24 mouse cellular contexts compared by ENCODE assay signal in the genomic region with DNA sequence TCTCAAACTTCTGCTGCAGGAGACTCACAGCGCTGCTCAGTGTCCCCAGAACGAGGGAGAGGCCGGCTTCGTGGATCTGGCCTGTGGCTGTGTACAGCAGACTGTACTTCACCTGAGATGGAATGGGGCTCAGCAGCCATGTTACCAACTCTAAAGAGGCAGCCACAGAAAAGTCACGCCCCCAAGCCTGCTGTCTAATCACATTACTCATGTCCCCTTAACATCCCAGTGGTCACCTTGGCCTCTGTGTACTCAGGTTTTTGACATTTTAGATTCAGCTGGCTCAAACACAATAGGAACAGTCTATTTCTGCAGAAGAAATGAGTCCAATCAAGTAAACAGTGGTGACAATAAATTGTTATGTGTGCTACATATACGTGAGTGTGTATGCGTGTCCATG. TPM values are rescaled to one million over a fixed set of nuclear protein-coding genes. Genes with fewer than 3 reads are reported as not detected.
DNase-seq lines count a peak whose midpoint lies in the region; ATAC-seq and TF ChIP-seq lines count a peak whose summit lies in the region.
"Had no signal": no experiment of that assay in that cellular context is flagged by ENCODE, and none has a peak within 500 bp of the region (broad histone marks: within the 10 kb centered on the region; RNA-seq: fewer than 3 reads in every experiment).

No protein-coding gene starts in this region.

- H3K4me3 ChIP-seq in embryonic facial prominence, embryonic 13.5 days: no peak overlapping the region
- H3K4me3 ChIP-seq in embryonic facial prominence, embryonic 10.5 days: no peak overlapping the region
- no peak overlapping the region for H3K4me3 ChIP-seq in testis, adult 2 months (ENCODE audit: control insufficient read depth, low read depth, low read length)
- H3K4me3 ChIP-seq: forebrain, embryonic 10.5 days; forebrain, embryonic 13.5 days had no signal

- H3K4me1 ChIP-seq in embryonic facial prominence, embryonic 13.5 days: no peaks in the 10 kb centered on the region
- H3K4me1 ChIP-seq in embryonic facial prominence, embryonic 10.5 days: peaks cover 8% of the 10 kb centered on the region
- peaks cover 2% of the 10 kb centered on the region; the same call in 1 of the 2 replicates for H3K4me1 ChIP-seq in testis, adult 2 months (ENCODE audit: control insufficient read depth, insufficient read depth, low read length)

- no peaks in the 10 kb centered on the region for H3K9me3 ChIP-seq in embryonic facial prominence, embryonic 13.5 days
- no peaks in the 10 kb centered on the region for H3K9me3 ChIP-seq in embryonic facial prominence, embryonic 10.5 days
- H3K9me3 ChIP-seq: forebrain, embryonic 10.5 days; forebrain, embryonic 13.5 days had no signal

- H3K4me2 ChIP-seq in embryonic facial prominence, embryonic 13.5 days: no peak overlapping the region
- H3K4me2 ChIP-seq: forebrain, embryonic 13.5 days; heart, embryonic 11.5 days; hindbrain, embryonic 14.5 days had no signal

- no peak for ATAC-seq in embryonic facial prominence, embryonic 13.5 days (ENCODE audit: insufficient number of reproducible peaks, insufficient read depth, low FRiP score, low TSS enrichment, low read depth)
- no peak for ATAC-seq in granulocyte monocyte progenitor cell, adult 5-6 weeks (replicated peaks; ENCODE audit: poor library complexity, severe bottlenecking)
- ATAC-seq: activated CD4-positive, CD25-positive, alpha-beta regulatory T cell, adult 4 months; CD4-positive, CD25-positive, alpha-beta regulatory T cell, adult 4 months; forebrain, embryonic 13.5 days; forebrain, embryonic 16.5 days; hindbrain, postnatal 0 days; inflammation-experienced regulatory T-cells, adult 6 months; intestine, embryonic 16.5 days had no signal

- TF ChIP-seq CTCF in testis, adult 2 months (IDR thresholded peaks at IDR 0.05; ENCODE audit: control insufficient read depth, insufficient read depth, insufficient replicate concordance, low read depth, low read length): no peak

- peaks cover 51% of the 10 kb centered on the region for H3K36me3 ChIP-seq in embryonic facial prominence, embryonic 13.5 days
- H3K36me3 ChIP-seq in embryonic facial prominence, embryonic 10.5 days (replicated peaks): peaks cover 71% of the 10 kb centered on the region
- peaks cover 1% of the 10 kb centered on the region; the same call in 1 of the 2 replicates for H3K36me3 ChIP-seq in testis, adult 2 months (ENCODE audit: control insufficient read depth, insufficient read depth, low read length)
- no peaks in the 10 kb centered on the region for H3K36me3 ChIP-seq in splenic B cell, adult 2 months (ENCODE audit: control insufficient read depth, insufficient read depth, low read length, poor library complexity, severe bottlenecking)

- no peak overlapping the region for H3K27ac ChIP-seq in embryonic facial prominence, embryonic 13.5 days
- no peak overlapping the region for H3K27ac ChIP-seq in embryonic facial prominence, embryonic 10.5 days (replicated peaks)
- H3K27ac ChIP-seq in testis, adult 2 months (ENCODE audit: control insufficient read depth, insufficient read depth, low read depth, low read length): 0 out of 2 replicates have a peak overlapping the region, but pooled peaks have one; percentile 0
- H3K27ac ChIP-seq: forebrain, embryonic 10.5 days; forebrain, embryonic 13.5 days; hindbrain, embryonic 14.5 days; hindbrain, postnatal 0 days had no signal

- H3K9ac ChIP-seq in embryonic facial prominence, embryonic 13.5 days: 0 out of 2 replicates have a peak overlapping the region, but pooled peaks have one; percentile 12
- H3K9ac ChIP-seq: forebrain, embryonic 13.5 days; hindbrain, embryonic 14.5 days had no signal

- DNase-seq in adrenal gland, postnatal 14 days: peak; percentile 40
- DNase-seq in adrenal gland, postnatal 10 days: no peak
- DNase-seq in embryonic facial prominence, embryonic 10.5 days (ENCODE audit: low spot score): no peak
- no peak for DNase-seq in testis, postnatal 10 days (ENCODE audit: low spot score)
- peak; percentile 8 for DNase-seq in splenic B cell, adult 2 months (ENCODE audit: low read depth, low spot score)
- DNase-seq: adrenal gland, postnatal 25 days; cerebellum, adult 2 months; cerebellum, postnatal 14 days; gastrocnemius, postnatal 10 days; gastrocnemius, postnatal 36 days; kidney, adult 18-20 months had no signal

- WGBS in embryonic facial prominence, embryonic 13.5 days: 90% methylated on average over 7 of the region's 7 CpGs
- 94% methylated on average over 7 of the region's 7 CpGs for WGBS in embryonic facial prominence, embryonic 10.5 days

- H3K27me3 ChIP-seq in embryonic facial prominence, embryonic 13.5 days: no peaks in the 10 kb centered on the region
- H3K27me3 ChIP-seq in embryonic facial prominence, embryonic 10.5 days (replicated peaks; ENCODE audit: low read depth, poor library complexity, severe bottlenecking): no peaks in the 10 kb centered on the region
- H3K27me3 ChIP-seq in testis, adult 2 months (ENCODE audit: control insufficient read depth, insufficient read depth, low read length): no peaks in the 10 kb centered on the region
- no peaks in the 10 kb centered on the region for H3K27me3 ChIP-seq in splenic B cell, adult 2 months (ENCODE audit: control insufficient read depth, insufficient read depth, low read length, poor library complexity, severe bottlenecking)
- H3K27me3 ChIP-seq: forebrain, embryonic 13.5 days had no signal

- no peak for TF ChIP-seq POLR2A in testis, adult 2 months (IDR thresholded peaks at IDR 0.05; ENCODE audit: control insufficient read depth, low read depth, low read length)

RNA-seq across cellular contexts. Expression of gene Tctn1, which starts 16.3 kb away (rescaled TPM):
- 12.7 and 14.5 TPM in 2 replicates for total RNA-seq in adrenal gland, postnatal 14 days (2021)
- 10 to 100 TPM; 11.1 to 13.5 TPM for total RNA-seq in adrenal gland, postnatal 10 days (2021)
- 5.0 and 8.0 TPM in 2 replicates for polyA plus RNA-seq in embryonic facial prominence, embryonic 13.5 days (2015; fragmentation: Nextera tagmentation; extraction: Ambion mirVana)
- polyA plus RNA-seq in embryonic facial prominence, embryonic 10.5 days (2016; fragmentation: Nextera tagmentation; extraction: Ambion mirVana): 4.8 and 5.5 TPM in 2 replicates
- polyA plus RNA-seq in testis, adult 2 months (2012; rRNA removed): 59.8 and 63.3 TPM in 2 replicates
- total RNA-seq in granulocyte monocyte progenitor cell, adult 5-6 weeks (2014; fragmentation: Nextera tagmentation): 7.2 and 9.3 TPM in 2 replicates
- total RNA-seq in granulocyte monocyte progenitor cell, adult 5-6 weeks (2017): 1.8 and 4.3 TPM in 2 replicates

RNA-seq across cellular contexts. Expression of gene Pptc7, which starts 36.2 kb away (rescaled TPM):
- total RNA-seq in adrenal gland, postnatal 14 days (2021): 42.4 and 44.7 TPM in 2 replicates
- 10 to 100 TPM; 36.7 to 49.2 TPM for total RNA-seq in adrenal gland, postnatal 10 days (2021)
- 9.2 TPM in 2 replicates for polyA plus RNA-seq in embryonic facial prominence, embryonic 13.5 days (2015; fragmentation: Nextera tagmentation; extraction: Ambion mirVana)
- polyA plus RNA-seq in embryonic facial prominence, embryonic 10.5 days (2016; fragmentation: Nextera tagmentation; extraction: Ambion mirVana): 8.0 and 8.9 TPM in 2 replicates
- 47.8 and 48.0 TPM in 2 replicates for polyA plus RNA-seq in testis, adult 2 months (2012; rRNA removed)
- total RNA-seq in granulocyte monocyte progenitor cell, adult 5-6 weeks (2014; fragmentation: Nextera tagmentation): 12.0 and 14.8 TPM in 2 replicates
- 17.2 TPM in 2 replicates for total RNA-seq in granulocyte monocyte progenitor cell, adult 5-6 weeks (2017)

RNA-seq across cellular contexts. Expression of gene Hvcn1, which starts 41.3 kb away (rescaled TPM):
- 2.4 and 16.0 TPM in 2 replicates for total RNA-seq in adrenal gland, postnatal 14 days (2021)
- total RNA-seq in adrenal gland, postnatal 10 days (2021): 1 to 10 TPM; 5.8 to 6.6 TPM
- 8.6 and 10.0 TPM in 2 replicates for polyA plus RNA-seq in embryonic facial prominence, embryonic 13.5 days (2015; fragmentation: Nextera tagmentation; extraction: Ambion mirVana)
- polyA plus RNA-seq in embryonic facial prominence, embryonic 10.5 days (2016; fragmentation: Nextera tagmentation; extraction: Ambion mirVana): 14.6 and 15.8 TPM in 2 replicates
- 0.93 and 0.99 TPM in 2 replicates for polyA plus RNA-seq in testis, adult 2 months (2012; rRNA removed)
- total RNA-seq in granulocyte monocyte progenitor cell, adult 5-6 weeks (2014; fragmentation: Nextera tagmentation): 53.8 and 59.5 TPM in 2 replicates
- 66.8 and 84.3 TPM in 2 replicates for total RNA-seq in granulocyte monocyte progenitor cell, adult 5-6 weeks (2017)

Comparison
In these comparisons a context has a peak if more than half of its experiments do, and no peak if none do; other contexts are left out.
1. DNase-seq: peak in adrenal gland, postnatal 14 days (single experiment) and splenic B cell, adult 2 months (single experiment); none in adrenal gland, postnatal 10 days (single experiment), embryonic facial prominence, embryonic 10.5 days (single experiment) and testis, postnatal 10 days (single experiment).